Mouse (Mus musculus) bone marrow macrophage, adult 2 months (primary cell): Measurements from ENCODE around the gene Nkiras2. TPM values are rescaled to one million over a fixed set of nuclear protein-coding genes. Genes with fewer than 3 reads are reported as not detected.

Experiments
- H3K27ac ChIP-seq: 2 replicates; pipeline ENCODE4 v1.5.1; 2012; ENCODE audit warnings: low read depth, low read length; ENCODE audit not compliant: insufficient read depth
- H3K4me1 ChIP-seq: 2 replicates; pipeline ENCODE4 v1.6.1; 2012; ENCODE audit warnings: low read length; ENCODE audit not compliant: control insufficient read depth, insufficient read depth
- H3K4me3 ChIP-seq: 2 replicates; pipeline ENCODE4 v1.5.1; 2012; ENCODE audit warnings: mild to moderate bottlenecking, low read length, moderate library complexity; ENCODE audit not compliant: insufficient read depth
- CTCF ChIP-seq: IDR thresholded peaks from 2 replicates; pipeline ENCODE4 v1.5.1; 2012; ENCODE audit warnings: low read depth, mild to moderate bottlenecking, low read length, moderate library complexity
- POLR2A ChIP-seq: IDR thresholded peaks from 2 replicates; pipeline ENCODE4 v1.6.1; 2012; ENCODE audit warnings: mild to moderate bottlenecking, low read depth, low read length, borderline replicate concordance
- polyA plus RNA-seq: library from polyadenylated mRNA; stranded (reverse); fragments of >200 nt; gene quantifications from 2 replicates; pipeline ENCODE4 v1.2.4, GENCODE M21; 2012; ENCODE audit not compliant: missing spikeins, insufficient read depth, insufficient read length

Nkiras2 gene
- polyA plus RNA-seq, 1 experiment, result 52.5 TPM

- TF ChIP-seq POLR2A (no peak), CTCF (no peak)
- Histone ChIP-seq H3K4me3 (no peak overlapping the region), H3K27ac (no peak overlapping the region), H3K4me1 (no peaks in the 10 kb centered on the region)
These were observed 23.5 kb upstream of the Nkiras2 start for GRCm38 (mm10) chr11:100595533-100595932.

GRCm38 (mm10) chr11:100598074-100598473 lies 21.0 kb upstream of the Nkiras2 start:
- Histone ChIP-seq H3K4me1 (no peaks in the 10 kb centered on the region), H3K27ac (no peak overlapping the region), H3K4me3 (no peak overlapping the region)
- TF ChIP-seq POLR2A (no peak), CTCF (no peak)

GRCm38 (mm10) chr11:100601372-100601771 lies 17.7 kb upstream of the Nkiras2 start:
- no peak overlapping the region for H3K27ac ChIP-seq
- TF ChIP-seq CTCF, result no peak
- no peak for TF ChIP-seq POLR2A
- H3K4me3 ChIP-seq, result no peak overlapping the region
- peaks cover 4% of the 10 kb centered on the region for H3K4me1 ChIP-seq

- no peak overlapping the region for H3K4me3 ChIP-seq
- TF ChIP-seq CTCF, result no peak
- no peak for TF ChIP-seq POLR2A
- H3K27ac ChIP-seq, result no peak overlapping the region
- peaks cover 11% of the 10 kb centered on the region for H3K4me1 ChIP-seq
These were observed 15.9 kb upstream of the Nkiras2 start for GRCm38 (mm10) chr11:100603155-100603554.

- no peak overlapping the region for H3K4me3 ChIP-seq
- peaks cover 17% of the 10 kb centered on the region for H3K4me1 ChIP-seq
- no peak overlapping the region for H3K27ac ChIP-seq
- TF ChIP-seq POLR2A (no peak), CTCF (no peak)
These were observed 15.2 kb upstream of the Nkiras2 start for GRCm38 (mm10) chr11:100603813-100604212.

GRCm38 (mm10) chr11:100604321-100605005 lies 14.6 kb upstream of the Nkiras2 start:
- no peak overlapping the region for H3K27ac ChIP-seq
- no peak for TF ChIP-seq CTCF
- TF ChIP-seq POLR2A, result no peak
- H3K4me3 ChIP-seq, result no peak overlapping the region
- H3K4me1 ChIP-seq, result peaks cover 22% of the 10 kb centered on the region

- Histone ChIP-seq H3K27ac (no peak overlapping the region), H3K4me3 (no peak overlapping the region), H3K4me1 (peaks cover 31% of the 10 kb centered on the region)
- no peak for TF ChIP-seq CTCF
- TF ChIP-seq POLR2A, result no peak
These were observed 13.6 kb upstream of the Nkiras2 start for GRCm38 (mm10) chr11:100605451-100605850.

GRCm38 (mm10) chr11:100607121-100607520 lies 11.9 kb upstream of the Nkiras2 start:
- Histone ChIP-seq H3K4me3 (no peak overlapping the region), H3K27ac (no peak overlapping the region), H3K4me1 (peaks cover 46% of the 10 kb centered on the region)
- TF ChIP-seq CTCF (no peak), POLR2A (no peak)

GRCm38 (mm10) chr11:100608796-100609195 lies 10.2 kb upstream of the Nkiras2 start:
- Histone ChIP-seq H3K4me3 (no peak overlapping the region), H3K4me1 (peaks cover 58% of the 10 kb centered on the region), H3K27ac (peak overlapping the region; percentile 80)
- TF ChIP-seq CTCF (no peak), POLR2A (no peak)

- Histone ChIP-seq H3K4me3 (no peak overlapping the region), H3K27ac (peak overlapping the region; percentile 80), H3K4me1 (peaks cover 55% of the 10 kb centered on the region)
- TF ChIP-seq CTCF (no peak), POLR2A (no peak)
These were observed 9.6 kb upstream of the Nkiras2 start for GRCm38 (mm10) chr11:100609355-100609996.

- TF ChIP-seq CTCF (no peak), POLR2A (no peak)
- H3K4me1 ChIP-seq, result peaks cover 54% of the 10 kb centered on the region
- peak overlapping the region; percentile 80 for H3K27ac ChIP-seq
- no peak overlapping the region for H3K4me3 ChIP-seq
These were observed 8.9 kb upstream of the Nkiras2 start for GRCm38 (mm10) chr11:100609997-100610680.
